Mouse (Mus musculus): ENCODE measurements around the gene Dok1. TPM values are rescaled to one million over a fixed set of nuclear protein-coding genes. Genes with fewer than 3 reads are reported as not detected.

Dok1 gene
- polyA plus RNA-seq, 1 experiment from 2014 or later = 13.7 TPM

GRCm38 (mm10) chr6:83029777-83030176, 3.5 kb downstream of the Dok1 start:
- Histone ChIP-seq H3K4me2 (ENCODE audit: low read length) (no peak overlapping the region), H3K27me3 (ENCODE audit: insufficient read depth, low read length) (no peaks in the 10 kb centered on the region), H3K9ac (ENCODE audit: low read depth, low read length) (no peak overlapping the region), H3K36me3 (ENCODE audit: insufficient read depth, low read length) (no peaks in the 10 kb centered on the region), H3K9me3 (replicated peaks; ENCODE audit: low read length) (no peaks in the 10 kb centered on the region), H3K27ac (no peak overlapping the region), H3K4me3 (replicated peaks; ENCODE audit: low read depth, low read length) (no peak overlapping the region), H3K4me1 (replicated peaks; ENCODE audit: insufficient read depth, low read length) (0 out of 2 replicates have a peak, but pooled peaks cover 3% of the 10 kb centered on the region)
- 36% methylated on average over 10 of the region's 10 CpGs for WGBS
- DNase-seq (ENCODE audit: low spot score) = no peak
- no peak for TF ChIP-seq CTCF (IDR thresholded peaks at IDR 0.05; ENCODE audit: low read depth)
- ATAC-seq (replicated peaks; ENCODE audit: low FRiP score, low read depth) = no peak

GRCm38 (mm10) chr6:83027706-83028105, 5.6 kb downstream of the Dok1 start:
- no peak for ATAC-seq (replicated peaks; ENCODE audit: low FRiP score, low read depth)
- no peak for TF ChIP-seq CTCF (IDR thresholded peaks at IDR 0.05; ENCODE audit: low read depth)
- H3K4me2 ChIP-seq (ENCODE audit: low read length) = no peak overlapping the region

DNA sequence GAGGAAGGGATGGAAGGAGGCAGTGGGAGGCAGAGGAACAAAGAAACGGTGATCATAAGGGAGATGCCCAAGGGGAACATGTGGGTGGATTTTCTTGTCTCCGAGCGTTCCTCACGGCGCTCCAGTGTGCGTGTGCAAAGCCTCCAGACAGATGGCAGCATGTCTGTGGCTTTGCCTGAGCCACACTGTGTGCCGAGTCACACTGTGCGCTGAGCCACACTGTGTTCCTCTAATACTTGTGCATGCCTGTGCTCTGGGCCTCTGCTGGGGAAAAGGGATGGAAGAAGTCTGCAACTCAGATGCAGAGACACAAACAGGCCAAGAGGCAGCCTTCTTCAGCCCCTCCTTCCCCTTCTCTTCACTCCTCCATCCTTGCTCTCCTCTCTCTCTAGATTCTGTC, 6.0 kb downstream of the Dok1 start:
- H3K27me3 ChIP-seq (ENCODE audit: insufficient read depth, low read length) = no peaks in the 10 kb centered on the region
- no peak overlapping the region for H3K4me3 ChIP-seq (replicated peaks; ENCODE audit: low read depth, low read length)
- H3K27ac ChIP-seq = no peak overlapping the region
- WGBS = 80% methylated on average over 8 of the region's 8 CpGs
- H3K36me3 ChIP-seq (ENCODE audit: insufficient read depth, low read length) = no peaks in the 10 kb centered on the region
- DNase-seq (ENCODE audit: low spot score) = no peak
- no peak for ATAC-seq (replicated peaks; ENCODE audit: low FRiP score, low read depth)
- TF ChIP-seq CTCF (IDR thresholded peaks at IDR 0.05; ENCODE audit: low read depth) = no peak
- no peak overlapping the region for H3K4me2 ChIP-seq (ENCODE audit: low read length)
- no peaks in the 10 kb centered on the region for H3K9me3 ChIP-seq (replicated peaks; ENCODE audit: low read length)
- no peak overlapping the region for H3K9ac ChIP-seq (ENCODE audit: low read depth, low read length)
- 0 out of 2 replicates have a peak, but pooled peaks cover 3% of the 10 kb centered on the region for H3K4me1 ChIP-seq (replicated peaks; ENCODE audit: insufficient read depth, low read length)

More at GRCm38 (mm10) chr6:83027706-83028105, 5.6 kb downstream of the Dok1 start:
- H3K9me3 ChIP-seq (replicated peaks; ENCODE audit: low read length) = no peaks in the 10 kb centered on the region
- H3K27me3 ChIP-seq (ENCODE audit: insufficient read depth, low read length) = no peaks in the 10 kb centered on the region
- no peaks in the 10 kb centered on the region for H3K36me3 ChIP-seq (ENCODE audit: insufficient read depth, low read length)
- DNase-seq (ENCODE audit: low spot score) = no peak
- H3K9ac ChIP-seq (ENCODE audit: low read depth, low read length) = no peak overlapping the region
- no peak overlapping the region for H3K27ac ChIP-seq
- 60% methylated on average over 7 of the region's 9 CpGs for WGBS
- H3K4me3 ChIP-seq (replicated peaks; ENCODE audit: low read depth, low read length) = no peak overlapping the region
- 0 out of 2 replicates have a peak, but pooled peaks cover 3% of the 10 kb centered on the region for H3K4me1 ChIP-seq (replicated peaks; ENCODE audit: insufficient read depth, low read length)

DNA sequence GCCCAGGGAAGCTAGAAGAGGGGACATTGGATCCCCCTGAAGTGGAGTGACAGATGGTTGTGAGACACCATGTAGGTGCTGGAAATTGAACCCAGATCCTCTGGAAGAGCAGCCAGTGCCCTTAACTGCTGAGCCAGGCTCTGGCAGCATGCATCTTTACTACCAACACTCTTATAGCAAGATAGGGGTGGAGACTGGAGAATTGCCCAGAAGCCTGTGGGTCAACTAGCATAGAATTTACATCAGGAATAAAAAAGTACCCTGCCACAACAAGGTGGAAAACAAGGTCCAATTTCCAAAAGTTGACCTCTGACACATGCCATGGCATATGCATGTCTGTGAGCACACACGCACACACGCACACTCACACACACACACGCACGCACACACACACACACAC, 8.1 kb downstream of the Dok1 start:
- Histone ChIP-seq H3K27me3 (ENCODE audit: insufficient read depth, low read length) (no peaks in the 10 kb centered on the region), H3K27ac (no peak overlapping the region), H3K9me3 (replicated peaks; ENCODE audit: low read length) (no peaks in the 10 kb centered on the region), H3K4me3 (replicated peaks; ENCODE audit: low read depth, low read length) (no peak overlapping the region), H3K4me1 (replicated peaks; ENCODE audit: insufficient read depth, low read length) (no peaks in the 10 kb centered on the region), H3K4me2 (ENCODE audit: low read length) (no peak overlapping the region), H3K9ac (ENCODE audit: low read depth, low read length) (no peak overlapping the region), H3K36me3 (ENCODE audit: insufficient read depth, low read length) (no peaks in the 10 kb centered on the region)
- DNase-seq (ENCODE audit: low spot score) (no peak), ATAC-seq (replicated peaks; ENCODE audit: low FRiP score, low read depth) (no peak)
- no peak for TF ChIP-seq CTCF (IDR thresholded peaks at IDR 0.05; ENCODE audit: low read depth)
- 98% methylated on average over 4 of the region's 4 CpGs for WGBS

DNA sequence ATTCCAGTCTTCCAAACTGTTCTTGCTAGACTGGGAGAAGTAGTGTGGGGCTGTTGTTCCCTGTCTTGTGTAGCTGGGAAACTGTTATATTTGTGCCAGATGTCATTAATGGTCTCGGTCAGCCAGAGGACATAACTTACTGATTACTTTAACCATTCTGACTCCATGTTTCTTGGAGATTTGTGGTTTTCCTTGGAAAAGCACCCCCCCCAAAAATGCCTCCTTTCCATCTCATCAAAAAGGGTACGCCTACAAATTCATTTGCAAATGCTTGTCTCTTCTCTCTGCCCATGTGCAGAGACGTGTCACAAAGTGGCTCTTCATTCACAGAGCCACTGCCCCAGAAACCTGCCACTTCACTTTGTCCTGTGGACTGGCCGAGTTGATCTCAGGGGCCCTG, 8.8 kb downstream of the Dok1 start:
- TF ChIP-seq CTCF (IDR thresholded peaks at IDR 0.05; ENCODE audit: low read depth) = no peak
- Histone ChIP-seq H3K9ac (ENCODE audit: low read depth, low read length) (no peak overlapping the region), H3K36me3 (ENCODE audit: insufficient read depth, low read length) (no peaks in the 10 kb centered on the region), H3K27ac (0 out of 2 replicates have a peak overlapping the region, but pooled peaks have one; percentile 36), H3K4me3 (replicated peaks; ENCODE audit: low read depth, low read length) (no peak overlapping the region), H3K4me1 (replicated peaks; ENCODE audit: insufficient read depth, low read length) (no peaks in the 10 kb centered on the region), H3K4me2 (ENCODE audit: low read length) (no peak overlapping the region), H3K9me3 (replicated peaks; ENCODE audit: low read length) (no peaks in the 10 kb centered on the region), H3K27me3 (ENCODE audit: insufficient read depth, low read length) (no peaks in the 10 kb centered on the region)
- ATAC-seq (replicated peaks; ENCODE audit: low FRiP score, low read depth) (0 out of 2 replicates have a peak, but pooled peaks have one; percentile 29), DNase-seq (ENCODE audit: low spot score) (peak; percentile 57)
- WGBS = 52% methylated on average over 4 of the region's 4 CpGs

DNA sequence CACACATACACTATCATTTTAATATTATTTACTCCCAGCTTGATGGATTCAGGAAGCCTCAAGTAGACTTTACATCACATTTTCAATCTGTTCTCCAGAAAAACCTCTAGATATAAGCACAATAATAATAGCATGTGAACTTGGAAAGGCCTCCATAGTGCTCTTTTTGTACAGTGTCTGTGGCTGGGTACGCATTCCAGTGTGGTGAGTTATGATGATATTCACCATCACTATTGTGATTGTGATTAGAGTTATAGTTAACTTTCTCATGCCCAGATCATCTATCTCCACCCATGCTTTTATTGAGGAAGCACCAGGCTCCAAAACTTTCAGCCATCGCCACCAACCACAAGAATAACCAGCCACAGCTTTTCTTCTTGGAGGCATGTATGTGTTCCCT, 9.5 kb downstream of the Dok1 start:
- peak overlapping the region; percentile 36; the same call in 1 of the 2 replicates for H3K27ac ChIP-seq
- H3K9me3 ChIP-seq (replicated peaks; ENCODE audit: low read length) = no peaks in the 10 kb centered on the region
- no peak for DNase-seq (ENCODE audit: low spot score)
- ATAC-seq (replicated peaks; ENCODE audit: low FRiP score, low read depth) = no peak
- no peak overlapping the region for H3K4me2 ChIP-seq (ENCODE audit: low read length)
- no peak overlapping the region for H3K4me3 ChIP-seq (replicated peaks; ENCODE audit: low read depth, low read length)
- no peaks in the 10 kb centered on the region for H3K4me1 ChIP-seq (replicated peaks; ENCODE audit: insufficient read depth, low read length)
- H3K9ac ChIP-seq (ENCODE audit: low read depth, low read length) = no peak overlapping the region
- no peaks in the 10 kb centered on the region for H3K27me3 ChIP-seq (ENCODE audit: insufficient read depth, low read length)
- no peak for TF ChIP-seq CTCF (IDR thresholded peaks at IDR 0.05; ENCODE audit: low read depth)
- WGBS = 94% methylated on average over 2 of the region's 2 CpGs
- no peaks in the 10 kb centered on the region for H3K36me3 ChIP-seq (ENCODE audit: insufficient read depth, low read length)

DNA sequence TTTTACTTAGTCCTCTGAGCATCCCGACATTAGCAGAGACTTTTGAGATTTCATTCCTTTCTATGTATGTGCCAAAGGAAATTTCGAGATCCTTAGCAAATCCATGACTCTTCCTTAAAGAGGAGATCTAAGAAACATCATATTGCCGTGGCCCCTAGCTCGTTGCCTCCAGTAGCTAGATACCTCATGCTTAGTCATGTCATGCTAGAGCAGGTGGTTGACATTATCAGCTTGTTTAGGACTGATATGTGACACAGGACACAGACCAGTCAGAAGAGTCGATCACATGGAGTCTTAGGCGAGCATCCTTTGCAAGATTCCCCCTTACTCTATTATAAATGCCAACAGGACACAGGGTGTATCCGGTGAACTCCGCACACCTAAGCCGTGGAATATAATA, 10.3 kb downstream of the Dok1 start:
- no peak for DNase-seq (ENCODE audit: low spot score)
- no peak overlapping the region for H3K4me2 ChIP-seq (ENCODE audit: low read length)
- no peaks in the 10 kb centered on the region for H3K27me3 ChIP-seq (ENCODE audit: insufficient read depth, low read length)
- H3K36me3 ChIP-seq (ENCODE audit: insufficient read depth, low read length) = no peaks in the 10 kb centered on the region
- no peak overlapping the region for H3K27ac ChIP-seq
- H3K9ac ChIP-seq (ENCODE audit: low read depth, low read length) = no peak overlapping the region
- no peaks in the 10 kb centered on the region for H3K9me3 ChIP-seq (replicated peaks; ENCODE audit: low read length)
- WGBS = 86% methylated on average over 9 of the region's 9 CpGs
- TF ChIP-seq CTCF (IDR thresholded peaks at IDR 0.05; ENCODE audit: low read depth) = no peak
- no peaks in the 10 kb centered on the region for H3K4me1 ChIP-seq (replicated peaks; ENCODE audit: insufficient read depth, low read length)
- no peak for ATAC-seq (replicated peaks; ENCODE audit: low FRiP score, low read depth)
- no peak overlapping the region for H3K4me3 ChIP-seq (replicated peaks; ENCODE audit: low read depth, low read length)

Measured in kidney, postnatal 0 days (tissue).